Mouse (Mus musculus): ENCODE measurements around the gene Fn3k.

Gene Fn3k

GRCm38 (mm10) chr11:121434156-121435155, at the start of gene Fn3k:
Gene Fn3k (plus strand): TSS chr11:121434913.
- DNase-seq = peak; percentile 97 to 99

GRCm38 (mm10) chr11:121387750-121388553, 46.8 kb upstream of the Fn3k start, which contains the start of gene Rab40b:
Gene Rab40b (minus strand): TSS chr11:121388251.
- DNase-seq = peak; percentile 77 to 92

DNA sequence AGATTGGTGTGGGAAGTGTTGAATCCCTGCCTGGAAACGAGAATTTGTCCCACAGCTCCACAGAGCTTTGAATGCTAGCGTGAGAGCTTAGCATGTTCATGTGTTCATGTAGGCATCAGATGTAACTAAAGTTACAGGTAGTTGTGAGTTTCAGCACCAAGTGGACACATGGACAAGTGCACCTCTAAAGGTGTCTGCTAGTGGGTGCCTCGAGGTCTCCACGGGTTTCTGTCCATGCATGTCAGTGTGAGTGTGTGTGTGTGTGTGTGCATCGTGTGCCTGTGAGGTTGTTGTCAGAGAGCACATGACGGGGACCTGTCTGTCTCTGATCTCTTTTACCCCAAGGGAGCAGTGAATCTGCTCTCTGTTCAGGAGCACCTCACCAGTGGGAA, 46.2 kb upstream of the Fn3k start:
- no peak for DNase-seq

- DNase-seq = no peak
These were observed 43.9 kb upstream of the Fn3k start for GRCm38 (mm10) chr11:121390793-121391192.

DNA sequence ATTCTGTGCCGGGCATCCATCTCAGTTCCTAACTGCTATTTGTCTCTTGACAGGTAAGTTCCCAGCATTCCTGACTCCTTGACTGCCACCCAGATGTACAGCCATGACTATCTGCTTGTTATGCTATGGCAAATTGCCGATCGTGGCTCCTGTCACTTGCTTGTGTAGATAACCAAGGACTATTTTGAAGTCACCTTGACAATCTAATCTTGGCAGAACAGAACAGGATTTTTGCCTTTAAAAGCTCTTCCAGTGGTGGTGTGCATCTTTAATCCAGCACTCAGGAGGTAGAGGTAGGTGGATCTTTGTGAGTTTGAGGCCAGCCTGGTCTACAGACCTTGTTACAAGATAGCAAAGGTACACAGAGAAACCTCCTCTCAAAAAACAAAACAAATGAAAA, 42.3 kb upstream of the Fn3k start:
- DNase-seq = no peak

- DNase-seq = no peak
These were observed 27.2 kb upstream of the Fn3k start for GRCm38 (mm10) chr11:121407366-121408155.

GRCm38 (mm10) chr11:121414762-121415161, 20.0 kb upstream of the Fn3k start:
- no peak for DNase-seq

DNA sequence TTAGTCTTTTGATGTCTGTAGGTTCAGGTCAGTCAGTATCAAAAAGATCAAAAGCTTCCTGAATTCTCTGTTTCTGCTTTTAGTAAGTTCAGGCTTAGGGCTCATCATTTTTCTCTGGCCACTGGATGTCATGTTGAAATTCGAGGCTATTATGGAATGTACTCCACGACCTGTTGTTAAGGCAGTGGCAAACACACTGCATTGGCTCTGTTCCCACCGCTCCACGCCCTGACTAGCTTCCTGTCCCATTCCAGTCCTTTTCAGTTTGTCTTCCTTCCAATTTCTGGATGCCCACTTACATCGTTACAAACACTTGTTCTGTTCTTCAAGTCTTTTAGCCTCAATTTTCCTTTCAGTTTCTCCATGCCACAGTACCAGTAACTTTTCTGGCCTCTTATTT, 19.4 kb upstream of the Fn3k start:
- DNase-seq = no peak

DNA sequence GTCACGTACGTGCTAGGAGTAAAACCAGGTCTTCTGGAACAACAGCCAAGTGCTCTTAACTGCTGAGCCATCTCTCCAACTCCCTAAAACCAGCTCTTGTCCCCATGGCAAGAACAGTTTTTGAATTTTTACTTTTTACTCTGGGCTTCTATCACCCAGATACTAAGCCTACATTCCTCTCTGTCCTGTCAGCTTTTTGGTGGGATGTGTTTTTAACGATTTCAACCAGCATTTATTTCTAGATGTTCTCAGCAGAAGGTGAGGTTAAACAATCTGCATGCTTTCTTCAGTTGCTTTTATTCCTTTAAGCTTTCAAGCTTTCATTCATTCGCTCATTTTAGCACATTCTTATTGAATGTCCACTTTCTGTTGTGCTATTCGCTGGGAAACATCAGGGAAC, 16.7 kb upstream of the Fn3k start:
- no peak for DNase-seq

- no peak for DNase-seq
These were observed 15.8 kb upstream of the Fn3k start for GRCm38 (mm10) chr11:121418932-121419331.

GRCm38 (mm10) chr11:121420379-121420778, 14.3 kb upstream of the Fn3k start:
- DNase-seq = no peak

DNA sequence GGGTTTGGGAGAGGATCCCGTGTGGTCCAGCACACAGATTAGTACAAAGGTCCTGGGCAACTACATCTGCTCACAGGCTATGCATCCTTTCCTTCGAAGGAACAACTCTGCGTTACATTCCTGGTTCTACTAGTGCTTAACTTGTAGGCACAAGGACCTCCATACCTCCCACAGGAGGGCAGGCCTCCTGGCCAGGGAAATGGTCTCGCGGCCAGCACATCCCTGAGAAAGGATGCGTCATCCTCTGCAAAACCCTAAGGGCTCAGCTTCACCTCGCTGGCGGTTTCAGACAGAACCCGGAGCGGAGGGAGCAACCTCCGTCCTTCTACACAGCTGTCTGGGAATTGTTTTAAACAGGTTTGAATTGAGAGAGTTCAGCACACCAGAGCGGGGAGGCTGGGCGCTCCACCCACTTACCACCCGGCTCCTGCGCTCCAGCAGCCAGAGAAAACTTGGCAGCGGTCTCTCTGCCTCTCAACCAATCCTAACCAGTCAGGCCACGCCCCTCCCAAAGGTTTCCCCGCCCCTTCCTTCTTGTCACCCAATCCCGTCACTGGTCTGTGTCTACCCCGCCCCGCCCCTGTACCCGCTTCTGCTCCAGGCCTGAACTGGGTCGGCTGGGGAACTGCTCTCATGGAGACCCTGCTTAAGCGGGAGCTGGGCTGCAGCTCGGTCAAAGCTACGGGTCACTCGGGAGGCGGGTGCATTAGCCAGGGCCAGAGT, 13.7 kb upstream of the Fn3k start, which contains the start of gene Fn3krp:
Gene Fn3krp, plus strand, starts transcription at position 572 of the 723 bp plus-strand sequence.
- DNase-seq = peak; percentile 99 to 100

- peak in 1 of 2 experiments; percentile 44 for DNase-seq
These were observed 13.1 kb upstream of the Fn3k start for GRCm38 (mm10) chr11:121421553-121422173.

GRCm38 (mm10) chr11:121433397-121433796, 1.3 kb upstream of the Fn3k start:
- DNase-seq = no peak

DNA sequence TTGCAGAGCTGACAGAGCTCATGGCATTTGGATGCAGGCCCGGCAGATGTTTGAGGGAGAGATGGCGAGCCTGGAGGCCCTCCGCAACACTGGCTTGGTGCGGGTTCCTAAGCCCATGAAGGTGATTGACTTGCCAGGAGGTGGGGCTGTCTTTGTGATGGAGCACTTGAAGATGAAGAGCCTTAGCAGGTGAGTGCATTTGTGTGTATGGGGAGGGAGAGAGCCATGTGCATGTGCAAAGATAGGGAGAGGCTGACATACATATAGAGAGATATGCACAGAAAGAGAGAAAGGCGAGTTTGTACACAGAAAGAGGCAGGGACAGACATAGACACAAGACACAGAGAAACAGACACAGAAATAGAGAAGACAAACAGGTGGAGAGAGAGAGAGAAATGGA, 2.5 kb downstream of the Fn3k start:
- DNase-seq = peak in 1 of 2 experiments; percentile 11

GRCm38 (mm10) chr11:121439686-121440292, 5.1 kb downstream of the Fn3k start:
- no peak for DNase-seq

DNA sequence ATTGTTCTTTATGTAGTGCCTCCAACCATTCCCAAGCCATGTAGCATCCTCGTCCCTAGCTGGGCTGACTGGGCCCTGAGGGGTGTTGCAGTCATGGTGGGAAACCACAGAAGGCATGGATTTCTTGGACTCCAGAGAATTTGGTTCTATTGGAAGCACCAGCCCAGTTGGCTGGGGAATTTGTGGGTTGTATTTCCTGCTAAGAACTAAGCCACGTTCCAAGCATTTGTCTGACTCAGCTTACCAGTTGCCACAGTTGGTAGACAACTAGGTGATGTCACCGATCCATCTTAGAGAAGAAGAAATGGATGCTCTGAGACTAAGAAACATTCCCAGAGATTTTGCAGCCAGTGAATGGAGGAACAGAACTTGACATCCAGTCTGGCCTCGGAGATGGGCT, 6.9 kb downstream of the Fn3k start:
- no peak for DNase-seq

- peak in 1 of 2 experiments; percentile 16 for DNase-seq
These were observed 7.4 kb downstream of the Fn3k start for GRCm38 (mm10) chr11:121442076-121442475.

- no peak for DNase-seq
These were observed 16.6 kb downstream of the Fn3k start for GRCm38 (mm10) chr11:121451216-121451726.

DNA sequence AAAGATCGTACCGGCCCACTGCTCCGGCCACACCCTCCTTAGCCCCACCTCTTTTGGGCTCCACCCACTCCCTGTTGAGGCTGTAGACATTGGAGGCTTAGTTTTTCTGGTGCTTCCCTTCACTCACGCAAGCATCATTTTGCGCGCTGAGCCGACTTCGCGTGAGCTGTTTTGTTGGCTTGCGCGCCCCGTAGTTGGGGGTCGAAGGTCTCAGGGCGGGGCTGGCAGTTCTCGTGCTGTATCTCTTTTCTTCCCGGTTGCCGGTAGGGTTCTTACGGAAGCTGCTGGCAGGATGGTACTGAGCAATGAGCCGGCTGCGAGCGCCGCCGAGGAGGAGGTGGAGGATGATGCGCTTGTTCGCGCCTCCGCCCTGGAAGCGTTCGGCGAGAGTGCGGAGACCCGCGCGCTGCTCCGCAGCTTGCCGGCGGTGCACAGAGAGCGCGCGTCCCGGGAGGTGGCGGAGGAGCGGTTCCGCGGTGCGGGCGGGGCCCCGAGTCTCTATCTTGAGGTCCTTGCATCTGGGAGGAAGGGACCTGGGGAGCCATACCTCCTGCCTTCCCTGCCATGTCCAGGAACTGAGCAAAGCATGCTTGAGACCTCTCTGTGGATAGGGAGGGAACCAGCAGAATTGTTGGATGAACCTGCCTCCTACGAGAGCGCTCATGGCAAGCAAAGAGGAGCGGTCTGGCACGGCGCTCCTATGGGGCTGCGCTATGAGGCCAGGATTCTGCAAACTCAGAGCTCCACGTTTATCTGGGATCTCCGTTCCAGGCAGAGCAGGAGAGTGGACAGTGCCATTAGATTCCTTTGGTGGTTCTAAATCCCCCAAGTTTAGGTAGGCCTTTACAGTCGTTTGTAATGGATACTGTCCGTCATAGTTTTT, 17.3 kb downstream of the Fn3k start, which contains the start of gene Tbcd:
Gene Tbcd, plus strand, starts transcription at position 197 of the 883 bp plus-strand sequence.
- DNase-seq = peak; percentile 91 to 96

Data from cerebellum, adult 18-20 months (tissue).